Mouse (Mus musculus) intestine, embryonic 16.5 days (tissue): ENCODE data around the gene Nr4a3. TPM values are rescaled to one million over a fixed set of nuclear protein-coding genes. Genes with fewer than 3 reads are reported as not detected.

Source experiments
- ATAC-seq: fragments of 200-750 bp; cut with Nextera tagmentation; 2 replicates; pipeline ENCODE4 v1.8.0; 2017; ENCODE audit warnings: moderate TSS enrichment, moderate library complexity
- H3K27ac ChIP-seq: fragments of 300-500 bp; sonication (generic); 2 replicates; pipeline ENCODE4 v1.5.1; 2014; ENCODE audit warnings: mild to moderate bottlenecking, low read length
- H3K27me3 ChIP-seq: fragments of 300-500 bp; sonication (generic); replicated peaks from 2 replicates; pipeline ENCODE4 v1.6.1; 2014; ENCODE audit warnings: low read length, control low read depth, mixed read lengths; ENCODE audit not compliant: control insufficient read depth, insufficient read depth
- H3K36me3 ChIP-seq: fragments of 300-500 bp; sonication (generic); 2 replicates; pipeline ENCODE4 v1.6.1; 2014; ENCODE audit warnings: low read length, control low read depth; ENCODE audit not compliant: control insufficient read depth, insufficient read depth
- H3K4me1 ChIP-seq: fragments of 300-500 bp; sonication (generic); 2 replicates; pipeline ENCODE4 v1.6.1; 2014; ENCODE audit warnings: low read length, control low read depth, mixed read lengths; ENCODE audit not compliant: control insufficient read depth, insufficient read depth
- H3K4me2 ChIP-seq: fragments of 300-500 bp; sonication (generic); 2 replicates; pipeline ENCODE4 v1.6.1; 2014; ENCODE audit warnings: low read depth, low read length, control low read depth
- H3K4me3 ChIP-seq: fragments of 300-500 bp; sonication (generic); 2 replicates; pipeline ENCODE4 v1.5.1; 2014; ENCODE audit warnings: mild to moderate bottlenecking, low read length
- H3K9ac ChIP-seq: fragments of 300-500 bp; sonication (generic); 2 replicates; pipeline ENCODE4 v1.6.1; 2014; ENCODE audit warnings: low read depth, low read length
- H3K9me3 ChIP-seq: fragments of 300-500 bp; sonication (generic); 2 replicates; pipeline ENCODE4 v1.6.1; 2016; ENCODE audit warnings: low read length, control low read depth; ENCODE audit not compliant: control insufficient read depth
- WGBS: fragments of 180-500 bp; shearing (Covaris S2); extraction: QIAGEN DNeasy Blood & Tissue Kit; methylation state at CpG from one replicate; pipeline ENCODE4 v1.1.7; 2014; 5-methylcytosine and 5-hydroxymethylcytosine counted together
- polyA plus RNA-seq: library from polyadenylated mRNA; unstranded; fragments of >200 nt; fragmentation: Nextera tagmentation; extraction: Ambion mirVana; gene quantifications from 2 replicates; pipeline ENCODE4 v1.2.1, GENCODE M21; 2015

Gene Nr4a3
- polyA plus RNA-seq, 1 experiment from 2014 or later, result 0.16 TPM

- no peak for ATAC-seq
- H3K4me2 ChIP-seq, result no peak overlapping the region
- no peak overlapping the region for H3K4me3 ChIP-seq
- 80% methylated on average over 7 of the region's 7 CpGs for WGBS
- no peaks in the 10 kb centered on the region for H3K9me3 ChIP-seq
- no peak overlapping the region for H3K9ac ChIP-seq
- H3K27me3 ChIP-seq, result no peaks in the 10 kb centered on the region
- no peaks in the 10 kb centered on the region for H3K36me3 ChIP-seq
- no peaks in the 10 kb centered on the region for H3K4me1 ChIP-seq
- H3K27ac ChIP-seq, result no peak overlapping the region
Observed at GRCm38 (mm10) chr4:48069111-48069510, 24.2 kb downstream of the Nr4a3 start.

GRCm38 (mm10) chr4:48072006-48072405, 27.1 kb downstream of the Nr4a3 start:
- no peaks in the 10 kb centered on the region for H3K36me3 ChIP-seq
- H3K4me2 ChIP-seq, result no peak overlapping the region
- H3K27ac ChIP-seq, result no peak overlapping the region
- H3K9ac ChIP-seq, result no peak overlapping the region
- 70% methylated on average over 3 of the region's 3 CpGs for WGBS
- no peak overlapping the region for H3K4me3 ChIP-seq
- H3K27me3 ChIP-seq, result no peaks in the 10 kb centered on the region
- no peak for ATAC-seq
- no peaks in the 10 kb centered on the region for H3K4me1 ChIP-seq
- H3K9me3 ChIP-seq, result no peaks in the 10 kb centered on the region

- H3K27ac ChIP-seq, result no peak overlapping the region
- no peaks in the 10 kb centered on the region for H3K36me3 ChIP-seq
- H3K4me1 ChIP-seq, result no peaks in the 10 kb centered on the region
- 79% methylated on average over 6 of the region's 6 CpGs for WGBS
- no peaks in the 10 kb centered on the region for H3K27me3 ChIP-seq
- H3K9me3 ChIP-seq, result no peaks in the 10 kb centered on the region
- ATAC-seq, result no peak
- no peak overlapping the region for H3K9ac ChIP-seq
- H3K4me2 ChIP-seq, result no peak overlapping the region
- no peak overlapping the region for H3K4me3 ChIP-seq
Observed at GRCm38 (mm10) chr4:48073325-48073724, 28.4 kb downstream of the Nr4a3 start.

- ATAC-seq, result no peak
- no peaks in the 10 kb centered on the region for H3K9me3 ChIP-seq
- no peaks in the 10 kb centered on the region for H3K27me3 ChIP-seq
- no peak overlapping the region for H3K4me2 ChIP-seq
- H3K9ac ChIP-seq, result no peak overlapping the region
- H3K4me1 ChIP-seq, result no peaks in the 10 kb centered on the region
- no peak overlapping the region for H3K4me3 ChIP-seq
- no peaks in the 10 kb centered on the region for H3K36me3 ChIP-seq
- H3K27ac ChIP-seq, result no peak overlapping the region
- WGBS, result 88% methylated on average over 5 of the region's 5 CpGs
Observed at GRCm38 (mm10) chr4:48074451-48075240, 29.7 kb downstream of the Nr4a3 start.

- 55% methylated on average over 13 of the region's 13 CpGs for WGBS
- peak; percentile 40; the same call in 1 of the 2 replicates for ATAC-seq
Observed at GRCm38 (mm10) chr4:48076693-48077471, 31.9 kb downstream of the Nr4a3 start.

GRCm38 (mm10) chr4:48078213-48078612, 33.3 kb downstream of the Nr4a3 start:
- ATAC-seq, result no peak
- no peak overlapping the region for H3K27ac ChIP-seq
- 20% methylated on average over 4 of the region's 4 CpGs for WGBS
- H3K27me3 ChIP-seq, result no peaks in the 10 kb centered on the region; the same call in 1 of the 2 replicates
- no peak overlapping the region for H3K4me3 ChIP-seq
- H3K4me1 ChIP-seq, result no peaks in the 10 kb centered on the region
- H3K4me2 ChIP-seq, result no peak overlapping the region
- H3K36me3 ChIP-seq, result no peaks in the 10 kb centered on the region
- no peak overlapping the region for H3K9ac ChIP-seq
- no peaks in the 10 kb centered on the region for H3K9me3 ChIP-seq

More at GRCm38 (mm10) chr4:48076693-48077471, 31.9 kb downstream of the Nr4a3 start:
- Histone ChIP-seq H3K4me1 (no peaks in the 10 kb centered on the region), H3K9ac (no peak overlapping the region), H3K4me3 (no peak overlapping the region), H3K4me2 (no peak overlapping the region), H3K36me3 (no peaks in the 10 kb centered on the region), H3K27ac (no peak overlapping the region), H3K9me3 (no peaks in the 10 kb centered on the region), H3K27me3 (no peaks in the 10 kb centered on the region)

- 47% methylated on average over 8 of the region's 8 CpGs for WGBS
- H3K4me1 ChIP-seq, result no peaks in the 10 kb centered on the region
- no peaks in the 10 kb centered on the region; the same call in 1 of the 2 replicates for H3K27me3 ChIP-seq
- H3K9me3 ChIP-seq, result no peaks in the 10 kb centered on the region
- no peak overlapping the region for H3K27ac ChIP-seq
- H3K9ac ChIP-seq, result no peak overlapping the region
- no peak overlapping the region for H3K4me2 ChIP-seq
- no peak overlapping the region for H3K4me3 ChIP-seq
- no peak for ATAC-seq
- H3K36me3 ChIP-seq, result no peaks in the 10 kb centered on the region
Observed at GRCm38 (mm10) chr4:48079285-48080039, 34.5 kb downstream of the Nr4a3 start.

- H3K36me3 ChIP-seq, result no peaks in the 10 kb centered on the region
- H3K4me1 ChIP-seq, result no peaks in the 10 kb centered on the region
- no peak overlapping the region for H3K27ac ChIP-seq
- no peak overlapping the region for H3K4me2 ChIP-seq
- H3K9ac ChIP-seq, result no peak overlapping the region
- H3K27me3 ChIP-seq, result no peaks in the 10 kb centered on the region; the same call in 1 of the 2 replicates
- ATAC-seq, result no peak
- H3K9me3 ChIP-seq, result no peaks in the 10 kb centered on the region
- no peak overlapping the region for H3K4me3 ChIP-seq
- 87% methylated on average over 4 of the region's 4 CpGs for WGBS
Observed at GRCm38 (mm10) chr4:48083452-48083851, 38.5 kb downstream of the Nr4a3 start.

- no peak for ATAC-seq
- H3K4me1 ChIP-seq, result no peaks in the 10 kb centered on the region
- no peaks in the 10 kb centered on the region for H3K36me3 ChIP-seq
- WGBS, result 66% methylated on average over 6 of the region's 6 CpGs
- no peak overlapping the region for H3K9ac ChIP-seq
- no peak overlapping the region for H3K27ac ChIP-seq
- H3K9me3 ChIP-seq, result no peaks in the 10 kb centered on the region
- H3K27me3 ChIP-seq, result no peaks in the 10 kb centered on the region; the same call in 1 of the 2 replicates
- H3K4me3 ChIP-seq, result no peak overlapping the region
- H3K4me2 ChIP-seq, result no peak overlapping the region
Observed at GRCm38 (mm10) chr4:48086609-48087008, 41.7 kb downstream of the Nr4a3 start.
